Mouse (Mus musculus): ENCODE results near the gene Grap2.

Gene Grap2

GRCm38 (mm10) chr15:80572291-80572690, at the start of gene Grap2:
Gene Grap2 (plus strand): TSS chr15:80572594.
- peak; percentile 87 for DNase-seq

- DNase-seq, result peak; percentile 62
These were observed 42.2 kb upstream of the Grap2 start for GRCm38 (mm10) chr15:80529955-80530869.

- DNase-seq, result no peak
These were observed 41.4 kb upstream of the Grap2 start for GRCm38 (mm10) chr15:80531026-80531425.

GRCm38 (mm10) chr15:80532281-80533072, 39.9 kb upstream of the Grap2 start:
- no peak for DNase-seq

- no peak for DNase-seq
These were observed 39.1 kb upstream of the Grap2 start for GRCm38 (mm10) chr15:80533274-80533673.

- DNase-seq, result peak; percentile 42
These were observed 36.3 kb upstream of the Grap2 start for GRCm38 (mm10) chr15:80536051-80536450.

- DNase-seq, result no peak
These were observed 34.3 kb upstream of the Grap2 start for GRCm38 (mm10) chr15:80538075-80538474.

- DNase-seq, result peak; percentile 67
These were observed 33.6 kb upstream of the Grap2 start for GRCm38 (mm10) chr15:80538671-80539340.

- peak; percentile 51 for DNase-seq
These were observed 28.3 kb upstream of the Grap2 start for GRCm38 (mm10) chr15:80544115-80544514.

- no peak for DNase-seq
These were observed 27.0 kb upstream of the Grap2 start for GRCm38 (mm10) chr15:80545430-80545829.

- DNase-seq, result no peak
These were observed 17.3 kb upstream of the Grap2 start for GRCm38 (mm10) chr15:80554860-80555822.

- DNase-seq, result no peak
These were observed 16.4 kb upstream of the Grap2 start for GRCm38 (mm10) chr15:80556021-80556420.

- DNase-seq, result no peak
These were observed 14.6 kb upstream of the Grap2 start for GRCm38 (mm10) chr15:80557745-80558144.

GRCm38 (mm10) chr15:80559534-80559933, 12.9 kb upstream of the Grap2 start:
- DNase-seq, result no peak

- DNase-seq, result peak; percentile 54
These were observed 12.4 kb upstream of the Grap2 start for GRCm38 (mm10) chr15:80559978-80560377.

- DNase-seq, result no peak
These were observed 11.5 kb upstream of the Grap2 start for GRCm38 (mm10) chr15:80560646-80561580.

GRCm38 (mm10) chr15:80562446-80562845, 9.9 kb upstream of the Grap2 start:
- no peak for DNase-seq

GRCm38 (mm10) chr15:80563634-80564208, 8.7 kb upstream of the Grap2 start:
- peak; percentile 76 for DNase-seq

- no peak for DNase-seq
These were observed 7.2 kb upstream of the Grap2 start, which contains the start of gene Enthd1 for GRCm38 (mm10) chr15:80565106-80565665. Gene Enthd1 (minus strand): TSS chr15:80565156.

GRCm38 (mm10) chr15:80566696-80567095, 5.7 kb upstream of the Grap2 start:
- no peak for DNase-seq

All from thymus, postnatal 4 days (tissue).